Mouse (Mus musculus) spleen, adult 2 months (tissue): ENCODE results near the gene Gpr141.

Experiments
- CTCF ChIP-seq: fragments of 200-500 bp; IDR thresholded peaks from 2 replicates; pipeline ENCODE4 v1.5.1; 2011; ENCODE audit warnings: mild to moderate bottlenecking, inconsistent platforms; ENCODE audit not compliant: insufficient read depth, insufficient read length, insufficient replicate concordance; ENCODE audit errors: extremely low read depth
- POLR2A ChIP-seq: fragments of 200-500 bp; IDR thresholded peaks from 2 replicates; pipeline ENCODE4 v1.6.1; 2011; ENCODE audit warnings: low read depth, low read length, inconsistent platforms

- TF ChIP-seq CTCF (no peak), POLR2A (no peak)
Observed at GRCm38 (mm10) chr13:19718954-19719353, 105.1 kb downstream of the Gpr141 start.
